Mouse (Mus musculus) midbrain, embryonic 11.5 days (tissue): Measurements from ENCODE around the gene Itgb1bp1. TPM values are rescaled to one million over a fixed set of nuclear protein-coding genes. Genes with fewer than 3 reads are reported as not detected.

Experiments
- ATAC-seq: fragments of 200-750 bp; cut with Nextera tagmentation; 2 replicates; pipeline ENCODE4 v1.8.0; 2017; ENCODE audit warnings: moderate TSS enrichment, moderate library complexity; ENCODE audit not compliant: low FRiP score
- DNase-seq: peaks from one replicate; pipeline ENCODE4 v3.0.0; 2015; ENCODE audit warnings: low spot score; ENCODE audit errors: missing footprints
- H3K27ac ChIP-seq: fragments of 300-500 bp; sonication (generic); 2 replicates; pipeline ENCODE4 v1.5.1; 2014; ENCODE audit warnings: low read depth, low read length
- H3K27me3 ChIP-seq: fragments of 300-500 bp; sonication (generic); 2 replicates; pipeline ENCODE4 v1.6.1; 2014; ENCODE audit warnings: mild to moderate bottlenecking, low read length, moderate library complexity, mixed read lengths; ENCODE audit not compliant: control insufficient read depth, insufficient read depth
- H3K36me3 ChIP-seq: fragments of 300-500 bp; sonication (generic); 2 replicates; pipeline ENCODE4 v1.6.1; 2014; ENCODE audit warnings: mild to moderate bottlenecking, low read length, moderate library complexity, mixed read lengths; ENCODE audit not compliant: control insufficient read depth, insufficient read depth
- H3K4me1 ChIP-seq: fragments of 300-500 bp; sonication (generic); 2 replicates; pipeline ENCODE4 v1.6.1; 2014; ENCODE audit warnings: low read length; ENCODE audit not compliant: control insufficient read depth, insufficient read depth
- H3K4me2 ChIP-seq: fragments of 300-500 bp; sonication (generic); 2 replicates; pipeline ENCODE4 v1.6.1; 2014; ENCODE audit warnings: mild to moderate bottlenecking, moderate library complexity
- H3K4me3 ChIP-seq: fragments of 300-500 bp; sonication (generic); 2 replicates; pipeline ENCODE4 v1.5.1; 2014; ENCODE audit warnings: low read depth, low read length
- H3K9ac ChIP-seq: fragments of 300-500 bp; sonication (generic); 2 replicates; pipeline ENCODE4 v1.6.1; 2014; ENCODE audit warnings: low read length
- H3K9me3 ChIP-seq: fragments of 300-500 bp; sonication (generic); 2 replicates; pipeline ENCODE4 v1.6.1; 2016; ENCODE audit warnings: low read length; ENCODE audit not compliant: control insufficient read depth
- WGBS: fragments of 180-500 bp; shearing (Covaris S2); extraction: QIAGEN DNeasy Blood & Tissue Kit; methylation state at CpG from one replicate; pipeline ENCODE4 v1.1.7; 2014; 5-methylcytosine and 5-hydroxymethylcytosine counted together
- polyA plus RNA-seq: library from polyadenylated mRNA; unstranded; fragments of >200 nt; fragmentation: Nextera tagmentation; extraction: Ambion mirVana; gene quantifications from 2 replicates; pipeline ENCODE4 v1.2.1, GENCODE M21; 2014

The Itgb1bp1 gene
- polyA plus RNA-seq, 1 experiment from 2014 or later, result 42.6 TPM

- no peak overlapping the region for H3K4me3 ChIP-seq
- DNase-seq, result no peak
- no peak for ATAC-seq
- no peaks in the 10 kb centered on the region for H3K9me3 ChIP-seq
- H3K36me3 ChIP-seq, result peaks cover 16% of the 10 kb centered on the region
- no peaks in the 10 kb centered on the region for H3K27me3 ChIP-seq
- H3K4me2 ChIP-seq, result no peak overlapping the region
- WGBS, result 90% methylated on average over 3 of the region's 3 CpGs
- H3K4me1 ChIP-seq, result no peaks in the 10 kb centered on the region
- no peak overlapping the region for H3K27ac ChIP-seq
- H3K9ac ChIP-seq, result no peak overlapping the region
Measured at GRCm38 (mm10) chr12:21264970-21265369, 21.1 kb downstream of the Itgb1bp1 start.

GRCm38 (mm10) chr12:21264241-21264640 lies 21.8 kb downstream of the Itgb1bp1 start:
- no peak overlapping the region for H3K4me2 ChIP-seq
- WGBS, result 85% methylated on average over 5 of the region's 5 CpGs
- H3K36me3 ChIP-seq, result peaks cover 19% of the 10 kb centered on the region
- no peaks in the 10 kb centered on the region for H3K27me3 ChIP-seq
- H3K9ac ChIP-seq, result no peak overlapping the region
- no peak for DNase-seq
- ATAC-seq, result no peak
- no peak overlapping the region for H3K27ac ChIP-seq
- no peaks in the 10 kb centered on the region for H3K9me3 ChIP-seq
- H3K4me3 ChIP-seq, result no peak overlapping the region
- H3K4me1 ChIP-seq, result no peaks in the 10 kb centered on the region

DNA sequence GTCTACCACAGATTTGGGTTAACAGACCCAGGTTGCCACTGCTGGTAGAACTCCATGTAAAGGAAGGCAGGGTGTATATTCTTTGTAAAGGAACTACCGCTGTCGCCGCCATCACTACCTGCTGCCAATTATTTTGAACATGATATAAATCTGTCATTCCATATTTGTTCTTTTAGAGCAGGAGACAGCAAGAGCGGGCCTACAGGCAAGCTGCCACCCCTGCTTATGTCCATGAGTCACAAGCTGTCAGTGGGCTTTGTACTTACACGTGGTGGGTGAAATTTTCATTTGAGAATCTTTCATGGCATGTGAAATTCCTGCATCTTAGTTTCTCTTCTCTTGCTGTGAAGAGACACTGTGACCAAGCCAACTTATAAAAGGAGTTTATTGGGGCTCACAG lies 22.8 kb downstream of the Itgb1bp1 start:
- Histone ChIP-seq H3K36me3 (peaks cover 21% of the 10 kb centered on the region), H3K9ac (no peak overlapping the region), H3K4me1 (no peaks in the 10 kb centered on the region), H3K27ac (no peak overlapping the region), H3K9me3 (no peaks in the 10 kb centered on the region), H3K4me2 (no peak overlapping the region), H3K4me3 (no peak overlapping the region), H3K27me3 (no peaks in the 10 kb centered on the region)
- ATAC-seq (no peak), DNase-seq (no peak)
- 94% methylated on average over 5 of the region's 5 CpGs for WGBS

GRCm38 (mm10) chr12:21261521-21261920 lies 24.6 kb downstream of the Itgb1bp1 start:
- 89% methylated on average over 4 of the region's 4 CpGs for WGBS
- Histone ChIP-seq H3K27ac (no peak overlapping the region), H3K9me3 (no peaks in the 10 kb centered on the region), H3K4me2 (no peak overlapping the region), H3K4me3 (no peak overlapping the region), H3K4me1 (no peaks in the 10 kb centered on the region), H3K27me3 (no peaks in the 10 kb centered on the region), H3K9ac (no peak overlapping the region), H3K36me3 (peaks cover 22% of the 10 kb centered on the region)
- ATAC-seq, result no peak
- no peak for DNase-seq

- ATAC-seq, result no peak
- Histone ChIP-seq H3K27ac (no peak overlapping the region), H3K9me3 (no peaks in the 10 kb centered on the region), H3K4me2 (no peak overlapping the region), H3K4me3 (no peak overlapping the region), H3K4me1 (no peaks in the 10 kb centered on the region), H3K27me3 (no peaks in the 10 kb centered on the region), H3K9ac (no peak overlapping the region), H3K36me3 (peaks cover 18% of the 10 kb centered on the region)
- 94% methylated on average over 6 of the region's 6 CpGs for WGBS
- DNase-seq, result no peak
Measured at GRCm38 (mm10) chr12:21260494-21261256, 25.4 kb downstream of the Itgb1bp1 start.

- H3K36me3 ChIP-seq, result peaks cover 23% of the 10 kb centered on the region
- no peak overlapping the region for H3K4me3 ChIP-seq
- H3K27me3 ChIP-seq, result no peaks in the 10 kb centered on the region
- no peak overlapping the region for H3K9ac ChIP-seq
- 83% methylated on average over 7 of the region's 7 CpGs for WGBS
- H3K27ac ChIP-seq, result no peak overlapping the region
- no peaks in the 10 kb centered on the region for H3K4me1 ChIP-seq
- ATAC-seq (no peak), DNase-seq (peak; percentile 64)
- H3K9me3 ChIP-seq, result no peaks in the 10 kb centered on the region
- no peak overlapping the region for H3K4me2 ChIP-seq
Measured at GRCm38 (mm10) chr12:21247711-21248392, 38.2 kb downstream of the Itgb1bp1 start.

GRCm38 (mm10) chr12:21244375-21244960 lies 41.6 kb downstream of the Itgb1bp1 start:
- ATAC-seq, result no peak
- Histone ChIP-seq H3K4me3 (no peak overlapping the region), H3K36me3 (peaks cover 14% of the 10 kb centered on the region), H3K4me2 (no peak overlapping the region), H3K4me1 (no peaks in the 10 kb centered on the region), H3K9ac (no peak overlapping the region), H3K27me3 (no peaks in the 10 kb centered on the region), H3K27ac (no peak overlapping the region), H3K9me3 (no peaks in the 10 kb centered on the region)
- peak; percentile 56 for DNase-seq
- WGBS, result 95% methylated on average over 11 of the region's 11 CpGs

DNA sequence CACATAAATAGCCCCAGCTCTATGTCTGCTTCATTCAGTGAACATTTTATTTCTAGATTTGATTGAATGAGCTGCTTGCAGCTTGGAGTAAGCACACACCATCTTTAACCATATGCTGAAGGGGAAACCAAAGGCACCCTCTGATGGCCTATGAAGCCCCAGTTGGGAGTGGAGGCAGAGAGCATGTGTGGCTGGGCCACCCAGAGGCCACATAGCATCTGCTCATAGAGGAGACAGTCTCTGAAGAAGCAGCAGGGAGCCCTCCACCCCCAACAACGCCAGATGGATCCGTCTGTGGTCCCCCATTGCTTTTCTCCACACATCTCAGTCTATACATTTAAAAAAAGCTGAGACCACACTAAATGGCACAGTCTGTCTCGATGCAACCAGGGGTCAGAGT lies 44.1 kb downstream of the Itgb1bp1 start:
- DNase-seq (no peak), ATAC-seq (no peak)
- Histone ChIP-seq H3K27me3 (no peaks in the 10 kb centered on the region), H3K9ac (no peak overlapping the region), H3K4me3 (no peak overlapping the region), H3K9me3 (no peaks in the 10 kb centered on the region), H3K27ac (no peak overlapping the region), H3K4me2 (no peak overlapping the region), H3K4me1 (no peaks in the 10 kb centered on the region), H3K36me3 (peaks cover 17% of the 10 kb centered on the region)
- WGBS, result 81% methylated on average over 3 of the region's 3 CpGs

GRCm38 (mm10) chr12:21234560-21234959 lies 51.5 kb downstream of the Itgb1bp1 start:
- DNase-seq, result no peak
- Histone ChIP-seq H3K4me3 (no peak overlapping the region), H3K9me3 (no peaks in the 10 kb centered on the region), H3K4me2 (no peak overlapping the region), H3K27me3 (no peaks in the 10 kb centered on the region), H3K4me1 (no peaks in the 10 kb centered on the region), H3K27ac (no peak overlapping the region), H3K9ac (no peak overlapping the region), H3K36me3 (peaks cover 9% of the 10 kb centered on the region)
- WGBS, result 90% methylated on average over 2 of the region's 2 CpGs
- no peak for ATAC-seq
